Mouse (Mus musculus) leukemia stem cell, adult 10-12 weeks (primary cell): ENCODE measurements around the gene Birc3. TPM values are rescaled to one million over a fixed set of nuclear protein-coding genes. Genes with fewer than 3 reads are reported as not detected.

Experiments
- polyA plus RNA-seq: library from polyadenylated mRNA; stranded (reverse); fragments of >175 nt; gene quantifications from 2 replicates; pipeline ENCODE4 v1.2.3, GENCODE M21; 2012; ENCODE audit warnings: low replicate concordance

Birc3 gene
- polyA plus RNA-seq, result 4.3 and 4.7 TPM in 2 replicates

GRCm38 (mm10) chr9:7872775-7873439 lies at the start of gene Birc3:
Gene Birc3 (minus strand): TSS chr9:7873186.

GRCm38 (mm10) chr9:7836905-7837805 lies 35.8 kb downstream of the Birc3 start, which contains the start of gene Birc2:
Gene Birc2 (minus strand): TSS chr9:7837064.

Other genes with a start within 250 kb of the Birc3 start
- not detected in 2 replicates for gene Mmp20, start 245.0 kb downstream of the Birc3 start, polyA plus RNA-seq
- not detected in 2 replicates for gene Mmp7, start 181.1 kb downstream of the Birc3 start, polyA plus RNA-seq
- gene Tmem123, start 109.1 kb downstream of the Birc3 start, polyA plus RNA-seq, result 43.8 and 77.1 TPM in 2 replicates
- 8.6 and 15.7 TPM in 2 replicates for gene Birc2, start 36.1 kb downstream of the Birc3 start, polyA plus RNA-seq
- gene Yap1, start 131.4 kb upstream of the Birc3 start, polyA plus RNA-seq, result 0.47 and 0.66 TPM in 2 replicates
- 2.1 and 4.9 TPM in 2 replicates for gene Cfap300, start 169.6 kb upstream of the Birc3 start, polyA plus RNA-seq